Mouse (Mus musculus): ENCODE results near the gene Klhl25. TPM values are rescaled to one million over a fixed set of nuclear protein-coding genes. Genes with fewer than 3 reads are reported as not detected.
"Not testable (repeated sequence)": the region's sequence is repeated elsewhere in the genome, so short reads cannot be mapped to it uniquely, and the experiment has no call there.

Klhl25 gene
- total and polyA plus RNA-seq, 2 experiments: 12.0 to 20.0 TPM

GRCm38 (mm10) chr7:75856259-75856658, 8.1 kb downstream of the Klhl25 start:
- TF ChIP-seq POLR2A (IDR thresholded peaks at IDR 0.05; ENCODE audit: extremely low read depth, insufficient read depth, low read length) (no peak), CTCF (IDR thresholded peaks at IDR 0.05; ENCODE audit: low read depth, low read length) (no peak)
- peak overlapping the region; percentile 99 for H3K27ac ChIP-seq (replicated peaks; ENCODE audit: insufficient read depth, low read depth, low read length)
- H3K27me3 ChIP-seq (ENCODE audit: control insufficient read depth, insufficient read depth, low read length): no peaks in the 10 kb centered on the region
- no peak overlapping the region for H3K4me3 ChIP-seq (ENCODE audit: insufficient read depth, low read depth, low read length)
- no peaks in the 10 kb centered on the region for H3K36me3 ChIP-seq (ENCODE audit: control insufficient read depth, insufficient read depth, low read length)
- H3K79me2 ChIP-seq (ENCODE audit: control insufficient read depth, insufficient read depth, low read length): peaks cover 34% of the 10 kb centered on the region; the same call in 1 of the 2 replicates
- 25% methylated on average over 11 of the region's 11 CpGs for WGBS
- peak; percentile 99 for DNase-seq (ENCODE audit: extremely low read depth, low read depth, low spot score)
- H3K9ac ChIP-seq (ENCODE audit: low read depth, low read length): no peak overlapping the region
- peaks cover 56% of the 10 kb centered on the region for H3K4me1 ChIP-seq (ENCODE audit: control insufficient read depth, insufficient read depth, low read length)

DNA sequence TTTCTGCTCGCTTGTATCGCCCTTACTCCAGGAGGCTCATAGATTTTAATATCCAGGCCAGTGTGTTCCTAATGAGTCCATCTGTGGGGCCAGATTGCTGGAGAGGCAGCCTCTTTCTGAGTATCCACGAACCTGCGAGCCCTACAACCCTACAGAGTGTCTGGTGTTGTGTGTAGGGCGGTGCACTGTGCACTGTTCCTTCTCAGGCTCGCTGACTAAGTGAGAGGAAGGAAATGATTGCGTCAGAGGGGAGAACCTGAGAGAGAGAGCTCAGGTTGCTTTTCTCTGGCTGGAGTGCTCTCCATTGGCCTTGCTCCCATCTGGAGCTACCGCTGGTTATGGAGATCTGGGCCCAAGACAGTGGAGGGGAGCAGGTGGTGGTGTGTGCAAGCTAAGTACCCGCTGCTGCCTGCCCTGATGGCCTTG, 11.7 kb downstream of the Klhl25 start:
- H3K4me1 ChIP-seq (ENCODE audit: control insufficient read depth, insufficient read depth, low read length): peaks cover 38% of the 10 kb centered on the region
- TF ChIP-seq CTCF (IDR thresholded peaks at IDR 0.05; ENCODE audit: low read depth, low read length) (no peak), POLR2A (IDR thresholded peaks at IDR 0.05; ENCODE audit: extremely low read depth, insufficient read depth, low read length) (no peak)
- H3K36me3 ChIP-seq (ENCODE audit: control insufficient read depth, insufficient read depth, low read length): no peaks in the 10 kb centered on the region
- no peaks in the 10 kb centered on the region for H3K27me3 ChIP-seq (ENCODE audit: control insufficient read depth, insufficient read depth, low read length)
- peaks cover 32% of the 10 kb centered on the region; the same call in 1 of the 2 replicates for H3K79me2 ChIP-seq (ENCODE audit: control insufficient read depth, insufficient read depth, low read length)
- WGBS: 64% methylated on average over 9 of the region's 9 CpGs
- DNase-seq (ENCODE audit: extremely low read depth, low read depth, low spot score): peak; percentile 37
- H3K4me3 ChIP-seq (ENCODE audit: insufficient read depth, low read depth, low read length): no peak overlapping the region
- no peak overlapping the region for H3K27ac ChIP-seq (replicated peaks; ENCODE audit: insufficient read depth, low read depth, low read length)
- no peak overlapping the region for H3K9ac ChIP-seq (ENCODE audit: low read depth, low read length)

DNA sequence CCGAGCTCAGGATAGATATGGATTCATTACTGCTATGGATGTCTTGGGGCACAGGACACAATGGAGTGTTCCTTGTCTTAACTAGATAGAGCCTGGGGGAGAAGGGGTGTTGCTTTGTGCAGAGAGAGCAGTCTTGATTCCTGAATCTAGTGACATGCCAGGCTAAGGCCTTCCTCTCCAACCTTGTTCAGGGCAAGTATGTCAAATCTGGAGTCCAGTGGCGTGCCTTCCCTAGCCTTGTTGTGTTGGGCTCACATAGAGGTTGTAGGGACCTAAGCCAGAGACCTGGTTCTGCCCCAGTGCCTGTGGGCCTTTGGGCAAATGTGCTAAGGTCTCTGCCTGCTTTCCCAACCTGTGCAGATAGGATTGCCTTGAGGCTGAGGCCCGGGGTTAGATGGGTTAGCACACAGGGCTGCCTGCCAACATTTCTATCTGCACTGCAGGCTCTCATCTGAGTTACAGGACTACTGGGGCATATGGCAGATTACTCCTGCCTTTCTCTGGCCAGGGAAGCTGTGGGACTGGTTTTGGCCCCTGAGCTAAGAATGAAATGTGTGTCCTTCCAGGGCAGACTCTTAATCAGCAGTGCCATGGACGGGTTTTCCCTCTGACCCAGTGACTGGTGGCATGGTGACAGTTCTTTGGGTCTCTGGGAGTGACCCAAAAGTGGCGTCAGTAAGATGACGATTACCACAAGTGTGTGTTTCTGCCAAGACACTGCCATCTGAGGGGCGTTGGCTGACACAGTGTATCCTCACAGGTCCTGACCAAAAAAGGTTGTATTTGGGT, 13.7 kb downstream of the Klhl25 start:
- 17% methylated on average over 7 of the region's 7 CpGs for WGBS
- peak; percentile 70 for DNase-seq (ENCODE audit: extremely low read depth, low read depth, low spot score)
- H3K27me3 ChIP-seq (ENCODE audit: control insufficient read depth, insufficient read depth, low read length); H3K36me3 ChIP-seq (ENCODE audit: control insufficient read depth, insufficient read depth, low read length); H3K4me3 ChIP-seq (ENCODE audit: insufficient read depth, low read depth, low read length); H3K9ac ChIP-seq (ENCODE audit: low read depth, low read length): not testable (repeated sequence)
- H3K79me2 ChIP-seq (ENCODE audit: control insufficient read depth, insufficient read depth, low read length): peaks cover 37% of the 10 kb centered on the region; the same call in 1 of the 2 replicates
- peak overlapping the region; percentile 22; the same call in 1 of the 2 replicates for H3K27ac ChIP-seq (replicated peaks; ENCODE audit: insufficient read depth, low read depth, low read length)
- H3K4me1 ChIP-seq (ENCODE audit: control insufficient read depth, insufficient read depth, low read length): peaks cover 27% of the 10 kb centered on the region

DNA sequence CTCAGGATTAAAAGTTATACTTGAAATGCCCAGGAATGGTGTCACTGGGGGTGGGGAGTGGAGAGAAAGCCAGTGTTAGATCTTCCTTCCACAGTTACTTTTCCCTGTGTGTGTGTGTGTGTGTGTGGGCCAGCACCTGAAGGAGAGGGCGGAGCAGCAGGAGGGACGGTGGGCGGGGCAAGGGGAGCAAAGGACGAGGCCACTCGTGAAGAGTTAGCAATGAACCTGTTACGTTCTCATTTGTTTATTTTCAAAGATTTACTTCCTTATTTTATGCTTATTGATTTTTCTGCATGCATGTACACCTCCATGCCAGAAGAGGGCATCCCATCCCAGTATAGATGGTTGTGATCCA, 14.3 kb downstream of the Klhl25 start:
- not testable (repeated sequence) for H3K9ac ChIP-seq (ENCODE audit: low read depth, low read length); H3K36me3 ChIP-seq (ENCODE audit: control insufficient read depth, insufficient read depth, low read length); H3K4me3 ChIP-seq (ENCODE audit: insufficient read depth, low read depth, low read length); H3K27me3 ChIP-seq (ENCODE audit: control insufficient read depth, insufficient read depth, low read length); DNase-seq (ENCODE audit: extremely low read depth, low read depth, low spot score)
- peaks cover 34% of the 10 kb centered on the region; the same call in 1 of the 2 replicates for H3K79me2 ChIP-seq (ENCODE audit: control insufficient read depth, insufficient read depth, low read length)
- H3K4me1 ChIP-seq (ENCODE audit: control insufficient read depth, insufficient read depth, low read length): peaks cover 29% of the 10 kb centered on the region
- 59% methylated on average over 6 of the region's 6 CpGs for WGBS
- peak overlapping the region; percentile 15; the same call in 1 of the 2 replicates for H3K27ac ChIP-seq (replicated peaks; ENCODE audit: insufficient read depth, low read depth, low read length)

GRCm38 (mm10) chr7:75863248-75863911, 15.3 kb downstream of the Klhl25 start:
- H3K36me3 ChIP-seq (ENCODE audit: control insufficient read depth, insufficient read depth, low read length); H3K9ac ChIP-seq (ENCODE audit: low read depth, low read length): not testable (repeated sequence)
- 93% methylated on average over 5 of the region's 5 CpGs for WGBS

GRCm38 (mm10) chr7:75865026-75865425, 16.9 kb downstream of the Klhl25 start:
- TF ChIP-seq CTCF (IDR thresholded peaks at IDR 0.05; ENCODE audit: low read depth, low read length) (no peak), POLR2A (IDR thresholded peaks at IDR 0.05; ENCODE audit: extremely low read depth, insufficient read depth, low read length) (no peak)
- H3K27me3 ChIP-seq (ENCODE audit: control insufficient read depth, insufficient read depth, low read length): no peaks in the 10 kb centered on the region
- no peak for DNase-seq (ENCODE audit: extremely low read depth, low read depth, low spot score)
- H3K9ac ChIP-seq (ENCODE audit: low read depth, low read length): no peak overlapping the region
- H3K4me3 ChIP-seq (ENCODE audit: insufficient read depth, low read depth, low read length): no peak overlapping the region
- 0 out of 2 replicates have a peak, but pooled peaks cover 3% of the 10 kb centered on the region for H3K36me3 ChIP-seq (ENCODE audit: control insufficient read depth, insufficient read depth, low read length)
- 97% methylated on average over 6 of the region's 6 CpGs for WGBS
- H3K4me1 ChIP-seq (ENCODE audit: control insufficient read depth, insufficient read depth, low read length): peaks cover 24% of the 10 kb centered on the region
- H3K27ac ChIP-seq (replicated peaks; ENCODE audit: insufficient read depth, low read depth, low read length): no peak overlapping the region
- H3K79me2 ChIP-seq (ENCODE audit: control insufficient read depth, insufficient read depth, low read length): peaks cover 29% of the 10 kb centered on the region; the same call in 1 of the 2 replicates

More at GRCm38 (mm10) chr7:75863248-75863911, 15.3 kb downstream of the Klhl25 start:
- Histone ChIP-seq H3K79me2 (ENCODE audit: control insufficient read depth, insufficient read depth, low read length) (peaks cover 25% of the 10 kb centered on the region; the same call in 1 of the 2 replicates), H3K4me1 (ENCODE audit: control insufficient read depth, insufficient read depth, low read length) (peaks cover 29% of the 10 kb centered on the region)
- not testable (repeated sequence) for H3K27ac ChIP-seq (replicated peaks; ENCODE audit: insufficient read depth, low read depth, low read length); H3K4me3 ChIP-seq (ENCODE audit: insufficient read depth, low read depth, low read length); DNase-seq (ENCODE audit: extremely low read depth, low read depth, low spot score); H3K27me3 ChIP-seq (ENCODE audit: control insufficient read depth, insufficient read depth, low read length)
